Mouse (Mus musculus) ES-E14 (cell line): Measurements from ENCODE around the gene Pabpc1l.

Experiments used
- MAFK ChIP-seq: IDR thresholded peaks from 2 replicates; pipeline ENCODE4 v1.6.1; 2014; ENCODE audit warnings: mild to moderate bottlenecking, low read depth, low read length, inconsistent platforms; ENCODE audit not compliant: insufficient read depth
- ZC3H11A ChIP-seq: IDR thresholded peaks from 2 replicates; pipeline ENCODE4 v1.6.1; 2012; ENCODE audit warnings: low read depth, mild to moderate bottlenecking, inconsistent platforms, low read length, borderline replicate concordance

GRCm38 (mm10) chr2:164073918-164074578 is 48.8 kb downstream of the Pabpc1l start:
- TF ChIP-seq ZC3H11A (no peak), MAFK (no peak)
